Mouse (Mus musculus) retina, postnatal 7 days (tissue): ENCODE results near the gene Unc93a.
"Not testable (repeated sequence)": the region's sequence is repeated elsewhere in the genome, so short reads cannot be mapped to it uniquely, and the experiment has no call there.

Experiments
- DNase-seq: peaks from one replicate; pipeline ENCODE4 v3.0.0-alpha.2; 2012; ENCODE audit warnings: low read depth, low spot score

Gene Unc93a

DNA sequence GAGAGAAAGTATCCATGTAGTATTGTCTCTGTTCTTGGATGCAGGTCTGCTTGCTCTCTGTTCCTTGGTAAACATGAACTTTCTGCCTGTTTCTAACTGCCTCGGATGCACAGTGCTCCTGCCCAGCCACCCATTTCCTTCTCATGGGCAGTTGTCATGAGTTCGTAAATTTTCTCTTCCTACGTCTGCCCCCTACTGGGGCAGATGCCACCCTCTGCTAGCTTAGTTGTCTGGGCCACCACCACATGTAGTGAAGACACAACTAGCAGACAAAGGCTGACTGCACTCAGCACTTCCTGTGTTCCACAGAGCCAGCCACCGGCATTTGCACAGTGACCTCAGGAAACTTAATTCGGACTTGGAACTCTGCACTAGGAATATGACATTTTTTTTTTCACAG, 62.4 kb downstream of the Unc93a start:
- not testable (repeated sequence) for DNase-seq

DNA sequence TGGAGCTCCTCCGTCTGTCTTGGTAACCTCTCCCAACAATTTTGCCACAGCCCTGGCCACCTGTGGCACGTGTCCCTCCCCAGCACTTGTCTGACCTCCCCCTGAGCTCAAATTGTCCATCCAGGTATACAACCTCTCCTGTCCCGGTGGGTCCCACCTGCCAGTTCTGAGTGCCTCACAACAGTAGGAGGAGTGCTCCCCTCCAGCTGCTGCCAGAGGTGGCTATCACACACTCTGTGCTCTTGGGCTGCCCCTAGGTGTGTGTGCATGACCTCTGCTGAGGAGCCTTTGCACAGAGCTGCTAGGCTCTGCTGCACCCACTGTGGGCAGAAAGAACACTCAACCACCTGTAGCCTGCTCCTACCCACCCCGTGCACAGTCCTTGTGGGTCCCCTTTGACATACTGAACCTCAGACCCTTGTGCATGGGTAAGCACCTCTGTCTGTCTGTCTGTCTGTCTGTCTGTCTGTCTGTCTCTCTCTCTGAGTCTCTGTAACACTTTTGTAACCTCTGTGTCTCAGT, 63.7 kb downstream of the Unc93a start:
- not testable (repeated sequence) for DNase-seq

DNA sequence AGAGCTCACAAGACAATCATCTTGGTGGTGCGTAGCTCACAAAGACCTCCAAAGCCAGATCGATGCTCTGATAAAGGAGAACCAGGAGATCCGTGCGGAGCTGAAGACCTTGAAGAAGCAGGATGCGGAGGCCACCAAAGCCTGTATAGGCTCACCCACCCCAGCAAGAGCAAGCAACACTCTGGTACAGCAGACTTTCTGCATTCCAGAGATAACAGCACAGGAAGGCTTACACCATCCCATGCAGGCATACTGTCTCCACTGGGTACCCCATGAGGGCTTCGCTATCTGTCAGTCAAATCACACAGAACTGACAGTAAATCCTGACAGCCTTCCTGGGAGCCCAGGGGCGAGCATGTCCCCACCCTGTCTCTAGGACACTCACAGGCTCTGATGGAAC, 68.7 kb downstream of the Unc93a start:
- not testable (repeated sequence) for DNase-seq

DNA sequence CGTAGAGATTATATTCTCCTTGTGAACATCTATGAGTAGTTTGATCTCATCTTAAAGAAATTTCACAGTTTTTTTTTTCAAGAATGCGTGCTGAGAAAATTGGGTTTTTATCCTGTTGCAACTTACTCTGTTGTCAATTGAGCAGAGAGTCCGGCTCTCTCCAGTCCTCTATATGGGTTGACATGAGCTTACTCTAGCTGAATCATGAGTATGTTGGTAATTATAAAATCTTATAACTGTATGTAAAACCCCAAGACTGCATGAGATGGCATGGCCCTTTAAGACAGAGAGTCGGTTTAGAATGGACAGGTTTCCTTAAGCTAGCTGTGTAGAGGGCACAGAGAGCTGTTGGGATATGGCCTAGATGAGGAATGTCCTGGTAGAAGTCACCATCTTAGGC, 70.8 kb downstream of the Unc93a start, which contains the start of gene Tcp10b:
Gene Tcp10b (plus strand): TSS at position 301 of the 400 bp plus-strand sequence.
- DNase-seq = not testable (repeated sequence)
